ENCODE assay signal across 8 mouse cellular contexts in genomic region chr19:6242281-6242680, GRCm38 (mm10). TPM values are rescaled to one million over a fixed set of nuclear protein-coding genes. Genes with fewer than 3 reads are reported as not detected.
DNase-seq lines count a peak whose midpoint lies in the region; ATAC-seq and TF ChIP-seq lines count a peak whose summit lies in the region.

No protein-coding gene starts in this region.

- peak; percentile 50 for DNase-seq in gastrocnemius, adult 2 months
- DNase-seq in gastrocnemius, postnatal 10 days, result no peak
- peak; percentile 93 for DNase-seq in induced T-regulatory cell, adult 2 months (ENCODE audit: low read depth)
- peak; percentile 83 to 85 for DNase-seq in natural killer cell, adult 2 months (ENCODE audit: low spot score in 2 of 2)
- peak; percentile 58 for DNase-seq in thymus, postnatal 25 days

- H3K36me3 ChIP-seq in forebrain, embryonic 12.5 days (replicated peaks), result peaks cover 21% of the 10 kb centered on the region
- H3K36me3 ChIP-seq in liver, embryonic 15.5 days (replicated peaks), result peaks cover 29% of the 10 kb centered on the region

- TF ChIP-seq POLR2A in bone marrow macrophage, adult 2 months (IDR thresholded peaks at IDR 0.05; ENCODE audit: borderline replicate concordance, low read depth, low read length), result no peak

- intact Hi-C loops in gastrocnemius, adult 2 months (cut with DNase I), result no loop called here

- no peak for ATAC-seq in forebrain, embryonic 12.5 days (ENCODE audit: low FRiP score)
- ATAC-seq in liver, embryonic 15.5 days (ENCODE audit: insufficient read depth), result no peak

- peak overlapping the region; percentile 85 for H3K9ac ChIP-seq in forebrain, embryonic 12.5 days
- H3K9ac ChIP-seq in liver, embryonic 15.5 days, result peak overlapping the region; percentile 84

- peak overlapping the region; percentile 80 for H3K4me3 ChIP-seq in gastrocnemius, adult 2 months
- H3K4me3 ChIP-seq in bone marrow macrophage, adult 2 months (ENCODE audit: insufficient read depth, low read length), result peak overlapping the region; percentile 71
- peak overlapping the region; percentile 66 for H3K4me3 ChIP-seq in forebrain, embryonic 12.5 days (replicated peaks)
- peak overlapping the region; percentile 79 for H3K4me3 ChIP-seq in liver, embryonic 15.5 days (replicated peaks)

- no peaks in the 10 kb centered on the region for H3K27me3 ChIP-seq in forebrain, embryonic 12.5 days
- no peaks in the 10 kb centered on the region for H3K27me3 ChIP-seq in liver, embryonic 15.5 days

- no peak for TF ChIP-seq CTCF in gastrocnemius, adult 2 months (IDR thresholded peaks at IDR 0.05)
- TF ChIP-seq CTCF in bone marrow macrophage, adult 2 months (IDR thresholded peaks at IDR 0.05; ENCODE audit: low read depth, low read length), result no peak

- H3K4me1 ChIP-seq in bone marrow macrophage, adult 2 months (ENCODE audit: control insufficient read depth, insufficient read depth, low read length), result peaks cover 8% of the 10 kb centered on the region
- H3K4me1 ChIP-seq in forebrain, embryonic 12.5 days, result peaks cover 15% of the 10 kb centered on the region
- peaks cover 52% of the 10 kb centered on the region for H3K4me1 ChIP-seq in liver, embryonic 15.5 days (replicated peaks)

- H3K4me2 ChIP-seq in forebrain, embryonic 12.5 days, result peak overlapping the region; percentile 84
- H3K4me2 ChIP-seq in liver, embryonic 15.5 days, result peak overlapping the region; percentile 77

- WGBS in forebrain, embryonic 12.5 days, result 1% methylated on average over 4 of the region's 4 CpGs
- 0% methylated on average over 4 of the region's 4 CpGs for WGBS in liver, embryonic 15.5 days (ENCODE audit: insufficient replicate concordance)

- H3K9me3 ChIP-seq in forebrain, embryonic 12.5 days, result no peaks in the 10 kb centered on the region
- H3K9me3 ChIP-seq in liver, embryonic 15.5 days (replicated peaks), result no peaks in the 10 kb centered on the region

- H3K27ac ChIP-seq in gastrocnemius, adult 2 months, result peak overlapping the region; percentile 90
- peak overlapping the region; percentile 21 for H3K27ac ChIP-seq in bone marrow macrophage, adult 2 months (ENCODE audit: insufficient read depth, low read depth, low read length)
- no peak overlapping the region for H3K27ac ChIP-seq in forebrain, embryonic 12.5 days
- peak overlapping the region; percentile 93 for H3K27ac ChIP-seq in liver, embryonic 15.5 days (replicated peaks)

RNA-seq across cellular contexts. Expression of gene Atg2a, which starts 0.8 kb away (rescaled TPM):
- 10 to 100 TPM; 18.4 to 19.0 TPM for total RNA-seq in gastrocnemius, adult 2 months (2021)
- total RNA-seq in gastrocnemius, postnatal 10 days (2021), result 10 to 100 TPM; 13.2 to 15.0 TPM
- 23.9 and 27.1 TPM in 2 replicates for polyA plus RNA-seq in bone marrow macrophage, adult 2 months (2012; ENCODE audit: insufficient read depth, insufficient read length, missing spikeins)
- 12.0 and 14.2 TPM in 2 replicates for polyA plus RNA-seq in forebrain, embryonic 12.5 days (2016; fragmentation: Nextera tagmentation; extraction: Ambion mirVana)
- 4.7 and 5.8 TPM in 2 replicates for polyA plus RNA-seq in liver, embryonic 15.5 days (2015; fragmentation: Nextera tagmentation; extraction: Ambion mirVana)

RNA-seq across cellular contexts. Expression of gene Ppp2r5b, which starts 6.6 kb away (rescaled TPM):
- 10 to 100 TPM; 35.6 to 37.7 TPM for total RNA-seq in gastrocnemius, adult 2 months (2021)
- 10 to 100 TPM; 24.3 to 25.4 TPM for total RNA-seq in gastrocnemius, postnatal 10 days (2021)
- polyA plus RNA-seq in bone marrow macrophage, adult 2 months (2012; ENCODE audit: insufficient read depth, insufficient read length, missing spikeins), result 13.7 and 15.4 TPM in 2 replicates
- polyA plus RNA-seq in forebrain, embryonic 12.5 days (2016; fragmentation: Nextera tagmentation; extraction: Ambion mirVana), result 51.8 and 52.4 TPM in 2 replicates
- polyA plus RNA-seq in liver, embryonic 15.5 days (2015; fragmentation: Nextera tagmentation; extraction: Ambion mirVana), result 3.3 and 5.0 TPM in 2 replicates

RNA-seq across cellular contexts. Expression of gene Gpha2, which starts 16.1 kb away (rescaled TPM):
- total RNA-seq in gastrocnemius, adult 2 months (2021), result not detected
- not detected for total RNA-seq in gastrocnemius, postnatal 10 days (2021)
- not detected in 2 replicates for polyA plus RNA-seq in bone marrow macrophage, adult 2 months (2012; ENCODE audit: insufficient read depth, insufficient read length, missing spikeins)
- 0.70 and 0.91 TPM in 2 replicates for polyA plus RNA-seq in forebrain, embryonic 12.5 days (2016; fragmentation: Nextera tagmentation; extraction: Ambion mirVana)
- polyA plus RNA-seq in liver, embryonic 15.5 days (2015; fragmentation: Nextera tagmentation; extraction: Ambion mirVana), result 0.15 and 0.28 TPM in 2 replicates

RNA-seq across cellular contexts. Expression of gene Ehd1, which starts 34.2 kb away (rescaled TPM):
- total RNA-seq in gastrocnemius, adult 2 months (2021), result 10 to 100 TPM; 28.4 to 32.3 TPM
- 10 to 100 TPM; 54.0 to 64.8 TPM for total RNA-seq in gastrocnemius, postnatal 10 days (2021)
- polyA plus RNA-seq in bone marrow macrophage, adult 2 months (2012; ENCODE audit: insufficient read depth, insufficient read length, missing spikeins), result 91.9 and 96.3 TPM in 2 replicates
- 86.6 and 89.0 TPM in 2 replicates for polyA plus RNA-seq in forebrain, embryonic 12.5 days (2016; fragmentation: Nextera tagmentation; extraction: Ambion mirVana)
- polyA plus RNA-seq in liver, embryonic 15.5 days (2015; fragmentation: Nextera tagmentation; extraction: Ambion mirVana), result 64.0 and 69.3 TPM in 2 replicates

RNA-seq across cellular contexts. Expression of gene Majin, which starts 58.1 kb away (rescaled TPM):
- total RNA-seq in gastrocnemius, adult 2 months (2021), result not detected
- total RNA-seq in gastrocnemius, postnatal 10 days (2021), result not detected
- 0.35 TPM in 1 of 2 replicates, not detected in the other for polyA plus RNA-seq in bone marrow macrophage, adult 2 months (2012; ENCODE audit: insufficient read depth, insufficient read length, missing spikeins)
- not detected in 2 replicates for polyA plus RNA-seq in forebrain, embryonic 12.5 days (2016; fragmentation: Nextera tagmentation; extraction: Ambion mirVana)
- not detected in 2 replicates for polyA plus RNA-seq in liver, embryonic 15.5 days (2015; fragmentation: Nextera tagmentation; extraction: Ambion mirVana)
